Mouse (Mus musculus) liver, adult 2 months (tissue): ENCODE measurements around the gene Tmcc2.

Source experiments
- CTCF ChIP-seq: fragments of 200-500 bp; IDR thresholded peaks from 2 replicates; pipeline ENCODE4 v1.5.1; 2011; ENCODE audit warnings: low read depth, low read length, control low read depth
- POLR2A ChIP-seq: fragments of 200-500 bp; IDR thresholded peaks from 2 replicates; pipeline ENCODE4 v1.6.1; 2011; ENCODE audit warnings: low read length, control low read depth; ENCODE audit not compliant: insufficient read depth; ENCODE audit errors: extremely low read depth

GRCm38 (mm10) chr1:132388813-132389803 is 2.0 kb downstream of the Tmcc2 start:
- TF ChIP-seq POLR2A (no peak), CTCF (no peak)
